Mouse (Mus musculus): ENCODE results near the gene Tm9sf4.
A peak's percentile ranks its signal among the peaks of the same experiment; 100 is the strongest.

The Tm9sf4 gene

DNA sequence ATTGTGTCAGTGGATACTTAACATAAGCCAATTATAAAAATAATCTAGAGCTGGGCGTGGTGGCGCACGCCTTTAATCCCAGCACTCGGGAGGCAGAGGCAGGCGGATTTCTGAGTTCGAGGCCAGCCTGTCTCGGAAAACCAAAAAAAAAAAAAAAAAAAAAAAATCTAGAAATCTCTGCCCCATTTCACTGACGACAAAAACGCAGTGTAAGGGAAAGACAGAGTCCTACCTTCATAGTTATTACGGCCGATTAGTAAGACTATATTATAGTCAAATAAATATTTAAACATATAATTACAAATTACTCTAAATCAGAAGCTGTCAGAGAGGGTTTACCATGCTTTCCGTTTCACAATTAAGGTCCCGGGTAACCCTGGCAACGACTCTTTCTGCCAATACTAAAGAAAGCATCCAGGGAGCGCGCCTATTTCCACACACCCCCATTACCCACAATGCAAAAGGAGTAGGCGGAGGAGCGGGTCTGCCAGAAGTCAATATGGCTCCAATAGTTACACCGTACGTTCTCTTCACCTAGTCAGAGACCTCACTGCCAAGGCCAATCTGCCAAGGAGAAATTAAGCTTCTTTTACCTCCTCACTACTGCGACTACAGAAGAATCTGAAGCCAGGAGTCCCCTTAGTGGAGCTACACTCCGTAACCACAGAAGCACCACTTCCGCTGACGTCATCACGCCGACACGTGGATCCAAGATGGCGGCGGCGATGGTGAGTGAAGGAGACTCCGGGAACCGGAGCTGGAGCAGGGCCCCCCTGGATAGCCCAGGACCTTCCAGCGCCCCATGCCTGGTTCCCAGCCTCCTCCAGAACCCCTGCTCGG lies at the start of gene Tm9sf4:
TSS of gene Tm9sf4 (plus strand) at position 460 of the 840 bp plus-strand sequence.
- peak; percentile 86 for DNase-seq (ENCODE audit: low read depth, low spot score)

DNA sequence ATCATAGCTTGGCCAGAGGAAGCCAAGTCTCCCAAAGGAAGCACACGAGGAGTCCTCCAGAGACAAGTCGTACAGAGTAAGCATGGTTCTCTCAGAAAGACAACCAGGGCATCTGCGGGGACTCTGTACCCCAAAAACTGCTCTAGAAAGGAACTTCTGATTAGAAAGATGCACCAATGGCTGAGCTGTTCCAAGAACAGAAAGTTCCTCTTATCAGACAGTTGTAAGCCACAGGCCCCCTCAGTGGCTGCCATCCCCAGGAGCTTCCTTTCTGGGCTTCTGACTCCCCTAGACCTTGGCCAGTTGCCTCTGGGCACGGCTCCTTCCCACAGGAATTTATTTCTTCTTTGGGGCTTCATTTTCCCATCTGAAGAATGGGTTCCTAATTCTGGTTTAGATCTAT lies 45.4 kb upstream of the Tm9sf4 start:
- DNase-seq (ENCODE audit: low read depth, low spot score): no peak

DNA sequence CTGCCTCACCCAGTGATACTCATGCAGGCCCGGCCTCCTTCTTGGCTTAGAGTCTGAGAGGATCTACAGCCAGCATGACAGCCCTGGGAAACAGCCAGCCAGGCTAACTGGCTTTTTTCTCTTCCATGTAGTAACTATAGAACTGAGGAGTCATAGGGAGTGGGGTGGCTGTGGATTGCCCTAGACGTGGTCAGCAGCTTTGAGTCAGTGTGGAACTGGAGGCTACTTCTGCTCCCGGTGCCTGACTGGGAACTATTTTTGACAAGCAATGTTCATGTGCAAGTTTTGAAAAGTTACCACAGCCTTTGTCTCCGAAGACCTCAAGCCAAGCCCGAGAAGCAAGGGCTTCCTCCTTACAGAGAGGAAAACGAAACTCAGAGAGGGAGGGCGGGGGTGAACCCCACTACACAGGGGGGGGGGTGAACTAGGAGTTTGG lies 44.0 kb upstream of the Tm9sf4 start:
- no peak for DNase-seq (ENCODE audit: low read depth, low spot score)

DNA sequence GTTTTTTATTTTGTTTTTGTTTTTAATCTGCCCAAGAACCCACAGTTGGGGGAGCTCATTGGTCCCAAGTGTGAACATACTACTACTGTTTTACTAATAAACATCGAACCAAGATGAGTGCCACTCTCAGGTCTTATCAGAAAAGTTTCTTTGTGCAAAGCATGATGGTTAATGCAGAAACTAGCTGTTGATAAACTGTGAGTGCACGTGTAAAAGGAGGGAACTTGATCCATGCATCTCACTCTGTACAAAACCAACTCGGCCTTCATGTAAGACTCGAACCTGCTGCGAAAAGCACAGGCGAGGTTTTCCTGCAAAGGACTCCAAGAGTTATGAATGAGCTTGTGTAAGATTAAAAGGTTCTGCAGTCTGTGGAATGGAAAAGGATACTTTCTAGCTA lies 41.6 kb upstream of the Tm9sf4 start:
- no peak for DNase-seq (ENCODE audit: low read depth, low spot score)

DNA sequence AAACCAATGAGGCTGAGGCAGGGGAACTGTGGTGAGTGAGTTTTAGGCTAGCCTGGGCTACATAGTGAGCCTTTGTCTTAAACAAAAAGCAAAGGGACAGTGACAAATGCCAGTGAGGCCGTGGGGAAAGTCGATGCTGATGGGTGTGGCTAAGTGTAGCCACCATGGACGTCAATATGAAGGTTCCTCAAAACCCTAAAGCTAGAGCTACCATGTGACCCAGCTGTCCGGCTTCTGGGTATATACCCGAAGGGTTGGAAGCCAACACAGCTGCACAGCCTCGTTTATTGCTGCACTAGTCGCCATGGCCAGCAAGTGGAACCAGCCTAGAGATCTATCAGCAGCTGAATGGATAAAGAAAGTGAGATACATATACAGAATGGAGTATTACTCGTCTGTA lies 41.0 kb upstream of the Tm9sf4 start:
- DNase-seq (ENCODE audit: low read depth, low spot score): no peak

DNA sequence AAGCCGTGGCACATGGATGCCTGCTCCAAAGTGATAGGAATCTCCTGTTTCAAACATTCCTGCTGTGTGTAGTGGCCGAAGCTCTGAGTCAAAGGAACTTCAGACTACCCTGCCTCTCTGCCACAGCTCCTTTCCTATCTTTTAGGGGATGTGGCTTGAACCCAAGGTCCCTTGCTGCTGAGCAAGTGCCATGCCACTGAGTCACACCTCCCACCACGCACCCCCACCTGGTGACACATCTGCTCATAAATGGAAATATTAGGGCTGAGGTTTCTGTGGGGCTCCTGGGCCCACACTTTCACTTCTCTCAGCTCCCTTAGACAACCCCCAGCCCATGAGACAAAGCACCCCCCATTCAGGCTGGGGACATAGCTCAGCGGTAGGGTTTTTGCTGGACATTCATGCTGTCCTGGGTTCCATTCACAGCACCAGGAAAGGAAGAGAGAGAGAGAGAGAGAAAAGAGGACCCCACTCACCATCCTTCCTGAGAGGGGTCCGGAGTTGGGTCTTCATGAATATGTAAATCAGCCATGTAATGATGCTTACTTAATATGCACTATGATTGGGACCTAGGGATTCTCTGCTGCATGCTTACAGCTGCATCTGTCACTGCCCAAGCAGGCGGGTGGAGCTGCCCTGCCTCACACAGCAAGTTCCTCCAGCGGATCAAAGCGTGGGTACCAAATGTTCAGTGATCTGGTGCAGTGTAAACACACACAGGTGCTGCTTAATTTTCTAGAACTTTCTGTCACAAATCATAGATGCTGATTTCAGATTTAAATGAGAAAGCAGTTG lies 39.1 kb upstream of the Tm9sf4 start:
- DNase-seq (ENCODE audit: low read depth, low spot score): no peak

DNA sequence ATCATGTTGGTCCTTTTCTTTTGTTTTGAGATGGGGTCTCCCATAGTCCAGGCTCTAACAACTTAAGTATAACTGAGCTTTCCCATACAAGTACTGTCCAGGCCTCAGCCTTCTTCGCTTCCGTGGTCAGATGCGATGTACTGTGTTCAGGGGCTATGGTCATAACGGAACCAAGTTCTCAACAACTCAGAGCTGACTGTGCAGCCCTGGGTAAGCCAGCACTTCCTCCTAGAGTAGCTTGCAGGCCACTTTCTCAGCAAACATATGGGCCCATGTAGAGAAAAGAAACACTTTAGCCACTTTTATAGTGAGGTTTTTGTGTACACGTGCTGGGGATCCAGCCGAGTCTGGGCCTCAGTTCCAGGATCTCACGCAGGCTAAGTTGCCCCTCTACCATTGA lies 38.4 kb upstream of the Tm9sf4 start:
- no peak for DNase-seq (ENCODE audit: low read depth, low spot score)

DNA sequence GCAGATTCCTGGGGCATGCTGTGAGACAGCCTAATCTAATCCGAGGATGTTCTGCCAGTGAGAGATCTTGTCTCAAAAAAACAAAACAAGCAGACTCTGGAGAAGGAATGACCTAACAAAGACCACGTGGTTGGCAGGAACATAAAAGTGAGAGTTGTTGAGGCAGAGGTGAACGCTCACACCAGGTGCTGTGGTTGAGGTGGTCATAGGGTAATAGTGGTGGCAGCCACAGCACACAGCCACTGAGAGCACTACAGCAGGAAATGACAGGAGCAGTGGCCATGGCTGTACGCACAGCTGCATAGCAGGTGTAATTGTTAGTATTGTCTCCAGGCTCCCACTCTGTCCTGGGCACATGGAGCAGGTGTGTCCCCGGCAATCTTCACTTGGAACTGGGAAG lies 35.2 kb upstream of the Tm9sf4 start:
- DNase-seq (ENCODE audit: low read depth, low spot score): no peak

DNA sequence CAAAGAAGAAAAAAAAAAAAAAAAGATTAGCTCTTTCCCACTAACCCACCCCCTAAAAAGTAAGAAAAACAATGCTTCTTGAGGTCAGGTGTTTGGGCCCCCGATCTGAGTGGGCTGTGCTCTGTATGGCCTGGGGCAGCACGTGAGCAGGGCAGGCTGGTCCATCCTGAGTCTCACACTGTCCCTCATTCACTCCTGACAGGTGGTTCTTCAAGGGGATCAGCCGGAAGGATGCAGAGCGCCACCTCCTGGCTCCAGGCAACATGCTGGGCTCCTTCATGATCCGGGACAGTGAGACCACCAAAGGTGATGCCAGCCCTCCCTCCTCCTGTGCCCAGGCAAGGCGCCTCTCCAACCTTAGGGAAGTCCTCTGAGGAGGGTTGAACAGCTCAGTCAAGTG lies 30.1 kb upstream of the Tm9sf4 start:
- DNase-seq (ENCODE audit: low read depth, low spot score): no peak

DNA sequence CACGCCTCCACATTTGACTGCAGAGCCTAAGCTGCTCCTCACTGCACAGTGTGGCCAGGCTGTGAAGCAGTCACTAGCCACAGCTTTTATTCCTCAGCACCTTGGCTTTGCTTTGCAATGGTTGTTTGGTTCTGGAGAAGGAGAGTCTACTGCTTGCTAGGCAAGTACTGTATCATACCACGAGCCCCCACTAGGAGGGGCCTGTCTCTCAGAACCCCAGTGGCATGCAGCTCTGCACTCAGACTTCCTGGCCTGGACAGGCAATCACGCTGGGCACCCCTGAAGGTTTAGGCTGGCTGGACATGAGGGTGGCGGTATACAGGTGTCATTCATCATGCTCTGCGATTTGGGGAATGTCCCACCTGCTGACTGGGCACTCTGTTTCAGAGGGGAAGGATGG lies 26.9 kb upstream of the Tm9sf4 start:
- DNase-seq (ENCODE audit: low read depth, low spot score): no peak

DNA sequence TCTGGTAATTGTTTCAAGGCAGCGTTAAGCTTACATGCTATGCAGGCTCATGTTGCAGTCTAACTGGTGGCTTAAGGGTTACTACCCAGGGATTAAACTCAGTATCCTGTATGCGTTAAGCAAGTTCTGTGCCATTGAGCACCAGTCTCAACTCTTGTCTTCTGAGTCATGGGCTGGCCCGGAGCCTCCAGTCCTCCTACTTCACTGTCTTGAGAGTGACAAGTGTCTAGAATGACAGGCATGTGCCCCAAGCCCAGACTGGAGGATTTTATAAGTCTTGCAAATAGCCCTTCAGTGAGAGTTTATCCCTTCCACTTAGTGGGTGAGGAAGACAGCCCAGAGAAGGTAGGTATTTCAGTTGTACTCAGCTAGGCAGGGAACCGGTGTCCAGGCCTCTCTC lies 24.9 kb upstream of the Tm9sf4 start:
- no peak for DNase-seq (ENCODE audit: low read depth, low spot score)

DNA sequence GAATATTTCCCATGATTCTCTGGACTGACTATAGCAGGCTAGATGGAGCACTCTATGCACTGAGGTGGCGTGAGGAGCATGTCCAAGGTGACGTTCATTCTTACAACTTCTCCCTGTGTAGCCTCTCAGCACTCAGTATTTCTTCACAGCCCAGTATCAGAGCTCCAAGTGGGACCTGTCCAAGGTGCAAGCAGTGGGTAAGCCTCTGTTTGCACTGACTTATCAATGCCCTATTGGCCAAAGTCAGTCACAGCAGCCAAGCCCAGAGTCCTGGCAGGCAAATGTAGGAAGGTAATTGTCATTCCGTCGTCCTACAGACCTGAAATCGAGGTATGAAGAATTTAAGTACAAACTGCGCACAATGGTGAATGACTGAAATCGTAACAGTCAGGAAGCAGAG lies 21.9 kb upstream of the Tm9sf4 start:
- no peak for DNase-seq (ENCODE audit: low read depth, low spot score)

DNA sequence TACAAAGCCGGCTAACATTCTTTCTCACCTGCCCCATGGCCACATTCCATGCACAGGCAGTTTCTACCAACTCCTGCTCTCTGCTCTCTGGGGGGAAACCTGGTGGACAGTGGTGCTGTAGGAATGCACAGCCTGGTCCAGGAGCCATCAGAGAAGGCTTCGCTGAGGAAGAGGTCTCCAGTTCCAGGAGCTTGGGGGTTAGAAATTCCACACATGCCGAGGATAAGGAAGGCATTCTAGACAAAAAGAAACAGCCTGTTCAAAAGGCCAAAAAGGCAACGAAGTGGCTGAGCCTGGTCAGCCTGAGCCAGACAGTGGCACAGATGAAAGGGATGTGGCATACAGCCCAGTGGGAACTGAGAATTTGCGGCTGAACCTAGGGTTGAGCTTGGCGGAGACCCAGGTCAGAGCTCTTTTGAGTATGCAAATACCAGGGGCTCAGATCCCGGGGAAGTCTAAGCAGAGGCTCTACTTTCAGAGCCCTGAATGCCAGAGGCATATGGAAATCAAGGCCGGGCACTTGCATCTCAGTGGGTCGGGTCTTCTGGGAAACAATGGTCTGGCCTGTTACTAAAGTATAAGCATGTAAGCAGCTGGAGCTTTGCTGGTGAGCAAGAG lies 21.0 kb upstream of the Tm9sf4 start:
- no peak for DNase-seq (ENCODE audit: low read depth, low spot score)

DNA sequence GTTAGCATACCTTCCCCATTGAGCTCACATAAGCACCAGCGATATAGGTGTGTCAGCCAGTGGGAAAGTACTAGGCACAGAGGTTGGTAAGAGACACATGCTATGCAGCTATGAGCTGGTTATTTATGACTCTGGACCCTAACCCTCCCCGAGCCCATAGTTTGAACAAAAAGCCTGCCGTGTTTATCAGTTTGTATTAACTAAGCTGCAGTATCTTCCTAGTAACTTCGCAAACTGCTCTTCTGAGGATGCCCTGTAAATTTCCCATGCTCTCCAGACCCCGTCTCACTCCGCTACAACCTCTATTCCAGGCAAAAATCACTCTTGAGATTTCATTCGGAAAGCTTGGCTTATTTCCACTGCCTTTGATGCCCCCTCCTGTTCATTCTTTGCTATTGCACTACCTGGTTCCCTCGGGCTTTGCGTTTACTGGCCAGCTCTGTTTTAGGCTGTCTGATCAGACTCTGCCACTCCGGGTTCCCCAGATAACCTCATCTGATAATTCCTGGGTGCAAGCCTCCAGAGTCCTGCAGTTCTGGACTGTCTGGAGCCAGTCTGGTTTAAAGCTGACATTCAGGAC lies 18.4 kb upstream of the Tm9sf4 start:
- DNase-seq (ENCODE audit: low read depth, low spot score): peak; percentile 22

DNA sequence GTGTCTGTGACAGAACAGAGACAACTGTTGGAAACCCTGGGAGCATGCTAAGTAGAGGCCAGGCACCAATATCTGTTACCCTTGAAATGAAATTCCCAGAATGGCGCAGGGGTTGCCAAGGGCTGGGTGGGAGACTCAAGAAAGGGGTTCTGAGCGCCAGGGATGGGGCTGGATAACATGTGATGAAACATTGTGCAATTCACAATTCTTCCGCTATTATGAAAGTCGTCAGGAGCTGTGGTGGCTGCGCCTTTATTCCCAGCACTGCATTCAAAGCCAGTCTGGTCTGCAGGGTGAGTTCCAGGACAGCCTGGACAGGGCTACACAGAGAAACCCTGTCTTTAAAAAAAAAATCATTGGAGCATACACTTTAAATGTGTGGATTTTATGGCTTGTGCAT lies 15.8 kb upstream of the Tm9sf4 start:
- no peak for DNase-seq (ENCODE audit: low read depth, low spot score)

DNA sequence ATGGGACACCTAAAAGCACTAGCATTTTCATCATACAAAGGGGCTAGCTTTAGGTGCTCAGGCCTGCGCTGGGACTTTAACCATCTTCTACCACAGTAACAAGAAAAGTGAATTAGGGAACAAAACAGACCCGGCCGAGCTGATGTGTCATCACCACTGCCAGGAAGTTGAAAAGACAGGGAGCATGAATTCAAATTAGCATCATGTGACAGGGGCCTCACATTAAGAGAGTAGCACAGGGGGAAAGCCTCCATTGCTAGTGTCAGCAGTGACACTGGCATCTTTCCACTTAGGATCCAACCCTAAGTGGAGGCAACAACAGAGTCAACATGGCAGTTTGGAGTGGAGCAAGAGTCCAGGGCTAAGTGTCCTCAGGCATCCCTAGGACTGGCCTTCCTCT lies 13.9 kb upstream of the Tm9sf4 start:
- no peak for DNase-seq (ENCODE audit: low read depth, low spot score)

DNA sequence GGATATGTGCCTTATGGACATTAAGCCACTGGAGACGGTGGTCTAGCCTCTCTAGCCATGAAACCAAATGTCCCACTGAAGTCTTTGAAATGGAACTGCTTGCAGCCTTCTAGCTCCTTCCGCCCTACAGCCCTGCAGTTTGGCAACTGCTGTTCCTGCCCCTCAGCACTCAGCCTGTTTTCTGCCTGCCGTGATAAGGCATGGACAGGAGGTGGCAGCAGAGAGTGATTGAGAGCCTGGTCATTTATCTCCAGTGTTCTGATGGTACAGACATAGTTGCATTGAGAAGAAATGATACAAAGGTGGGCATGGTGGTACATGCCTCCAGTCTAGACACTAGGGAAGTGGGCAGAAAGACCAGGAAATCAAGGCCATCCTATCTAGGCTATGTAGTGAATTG lies 13.4 kb upstream of the Tm9sf4 start:
- peak; percentile 38 for DNase-seq (ENCODE audit: low read depth, low spot score)

DNA sequence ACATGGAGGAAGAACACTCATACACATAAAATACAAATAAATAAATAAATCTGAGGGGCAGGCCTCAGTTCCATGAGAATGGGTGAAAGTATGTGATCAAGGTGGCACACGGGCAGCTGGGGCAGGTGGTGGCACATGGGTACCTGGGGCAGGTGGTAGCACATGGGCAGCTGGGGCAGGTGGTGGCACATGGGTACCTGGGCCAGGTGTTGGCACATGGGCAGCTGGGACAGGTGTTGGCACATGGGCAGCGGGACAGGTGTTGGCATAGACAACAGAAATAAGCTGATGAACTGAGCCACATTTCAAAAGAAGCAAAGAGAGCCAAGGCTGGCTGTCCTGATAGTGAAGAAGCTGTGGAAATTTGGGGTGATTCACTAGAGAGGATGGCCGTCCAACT lies 11.4 kb upstream of the Tm9sf4 start:
- DNase-seq (ENCODE audit: low read depth, low spot score): no peak

DNA sequence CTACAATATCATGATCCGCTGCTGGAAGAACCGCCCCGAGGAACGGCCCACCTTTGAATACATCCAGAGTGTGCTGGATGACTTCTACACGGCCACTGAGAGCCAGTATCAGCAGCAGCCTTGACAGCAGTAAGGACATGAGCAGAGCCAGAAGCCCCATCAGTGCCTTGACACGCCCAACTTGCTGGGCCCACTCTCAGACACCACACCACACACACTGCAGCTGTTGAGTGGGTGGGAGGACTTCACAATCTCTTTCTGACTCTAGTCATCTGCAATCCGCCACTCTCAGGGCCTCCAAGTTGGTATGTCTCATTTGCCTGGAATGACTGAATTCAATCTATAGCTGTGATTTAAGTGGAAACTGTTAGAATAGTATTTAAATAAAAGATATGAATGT lies 10.1 kb upstream of the Tm9sf4 start:
- DNase-seq (ENCODE audit: low read depth, low spot score): no peak

DNA sequence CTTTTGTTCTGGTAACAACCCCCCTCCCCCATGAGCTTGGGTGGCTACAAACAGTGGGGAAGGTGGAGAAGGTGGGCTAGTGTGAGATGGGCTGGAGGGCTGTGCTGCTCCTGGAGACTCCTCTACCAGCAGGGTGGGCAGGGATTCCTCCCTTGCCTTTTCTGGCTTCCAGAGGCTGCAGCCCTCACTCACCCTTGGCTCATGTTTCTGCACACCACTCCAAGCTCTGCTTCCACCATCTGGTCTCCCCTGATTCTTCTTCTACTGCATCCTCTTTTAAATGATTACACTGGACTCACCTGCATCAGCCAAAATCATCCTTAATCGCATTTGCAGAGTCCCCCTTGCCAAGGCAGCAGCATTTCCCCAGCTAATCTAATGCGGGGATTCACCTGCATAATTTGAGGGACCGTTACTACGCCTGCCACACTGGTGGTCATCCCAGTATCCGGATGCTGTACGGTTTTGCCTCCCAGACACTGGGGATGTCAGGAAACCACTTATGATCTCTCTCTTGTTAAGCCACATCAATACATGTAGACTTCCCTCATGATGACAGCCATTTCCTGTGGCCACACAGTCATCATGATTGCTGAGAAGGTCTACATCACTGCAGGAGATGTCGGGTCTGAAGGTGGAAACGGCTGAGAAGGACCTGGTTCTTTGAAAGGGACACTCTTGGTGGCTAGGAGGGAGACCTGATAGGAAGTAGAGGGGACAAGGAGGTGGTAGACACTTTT lies 9.0 kb upstream of the Tm9sf4 start:
- DNase-seq (ENCODE audit: low read depth, low spot score): no peak

DNA sequence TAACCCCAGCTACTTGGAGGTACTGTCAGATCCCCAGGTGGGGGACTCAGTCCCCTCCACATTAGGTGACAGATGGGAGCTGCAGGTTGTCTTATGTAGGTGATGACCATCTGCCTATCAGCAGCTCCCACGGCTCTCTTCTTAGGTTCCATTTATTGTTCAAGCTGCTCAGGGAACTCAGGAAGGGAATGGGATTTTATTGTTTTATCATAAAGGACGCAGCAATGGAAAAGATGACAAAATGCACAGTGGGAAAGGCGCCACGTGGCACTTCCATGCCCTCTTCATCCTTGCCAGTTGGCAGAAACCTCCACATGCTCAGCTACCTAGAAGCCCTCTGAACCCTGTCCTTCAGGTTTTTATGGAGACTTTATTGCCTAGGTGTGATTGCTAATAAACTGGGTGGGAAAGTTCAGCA lies 8.1 kb upstream of the Tm9sf4 start:
- no peak for DNase-seq (ENCODE audit: low read depth, low spot score)

DNA sequence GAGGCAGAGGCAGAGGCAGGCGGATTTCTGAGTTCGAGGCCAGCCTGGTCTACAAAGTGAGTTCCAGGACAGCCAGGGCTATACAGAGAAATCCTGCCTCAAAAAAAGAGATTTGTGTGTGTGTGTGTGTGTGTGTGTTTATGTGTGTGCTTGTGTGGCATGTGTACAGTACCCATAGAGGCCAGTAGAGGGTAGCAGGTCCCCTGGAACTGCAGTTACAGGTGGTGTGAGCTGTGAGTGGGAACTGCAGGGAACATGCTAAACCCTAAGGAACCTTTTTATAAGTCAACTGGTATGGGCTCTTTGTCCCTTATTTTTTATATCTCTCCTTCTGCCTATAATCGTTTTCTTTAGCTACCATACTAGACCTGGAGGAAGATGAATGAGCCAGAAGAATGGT lies 3.8 kb upstream of the Tm9sf4 start:
- DNase-seq (ENCODE audit: low read depth, low spot score): no peak
